In genomic region chr1:157286561-157286960, GRCm38 (mm10) we compare ENCODE assay signal across 8 mouse cellular contexts.
DNase-seq lines count a peak whose midpoint lies in the region; ATAC-seq lines count a peak whose summit lies in the region.

No protein-coding gene starts in this region.

- H3K9me3 ChIP-seq in liver, embryonic 12.5 days (replicated peaks) = no peaks in the 10 kb centered on the region
- no peaks in the 10 kb centered on the region for H3K9me3 ChIP-seq in embryonic facial prominence, embryonic 14.5 days (ENCODE audit: control insufficient read depth, low read length)

- no peaks in the 10 kb centered on the region for H3K4me1 ChIP-seq in liver, embryonic 12.5 days
- H3K4me1 ChIP-seq in embryonic facial prominence, embryonic 14.5 days (ENCODE audit: control insufficient read depth, insufficient read depth, low read length) = no peaks in the 10 kb centered on the region

- no peak overlapping the region for H3K4me3 ChIP-seq in liver, embryonic 12.5 days
- no peak overlapping the region for H3K4me3 ChIP-seq in embryonic facial prominence, embryonic 14.5 days (ENCODE audit: low read depth, low read length)

- DNase-seq in liver = peak; percentile 15
- DNase-seq in MN1 (ENCODE audit: low spot score) = peak; percentile 73
- peak; percentile 50 to 65 for DNase-seq in adrenal gland, postnatal 36 days
- DNase-seq in embryonic facial prominence, embryonic 14.5 days (ENCODE audit: low spot score) = peak; percentile 34
- peak; percentile 48 to 60 for DNase-seq in layer of hippocampus, postnatal 10 days (ENCODE audit: low spot score in 2 of 2)
- DNase-seq in retina, postnatal 7 days (ENCODE audit: low read depth, low spot score) = peak; percentile 24
- DNase-seq in spleen, postnatal 36 days (ENCODE audit: low spot score in 2 of 2) = no peak

- WGBS in liver, embryonic 12.5 days (ENCODE audit: insufficient replicate concordance) = 22% methylated on average over 4 of the region's 4 CpGs
- WGBS in embryonic facial prominence, embryonic 14.5 days = 13% methylated on average over 4 of the region's 4 CpGs

- no peak overlapping the region for H3K9ac ChIP-seq in liver, embryonic 12.5 days
- H3K9ac ChIP-seq in embryonic facial prominence, embryonic 14.5 days (ENCODE audit: low read depth, low read length) = no peak overlapping the region

- ATAC-seq in liver, embryonic 12.5 days = no peak
- ATAC-seq in embryonic facial prominence, embryonic 14.5 days (ENCODE audit: low read depth) = no peak

- no peak overlapping the region for H3K4me2 ChIP-seq in liver, embryonic 12.5 days
- no peak overlapping the region for H3K4me2 ChIP-seq in embryonic facial prominence, embryonic 14.5 days (ENCODE audit: low read depth, low read length)

- H3K36me3 ChIP-seq in liver, embryonic 12.5 days = no peaks in the 10 kb centered on the region
- H3K36me3 ChIP-seq in embryonic facial prominence, embryonic 14.5 days (ENCODE audit: control insufficient read depth, insufficient read depth, low read length) = no peaks in the 10 kb centered on the region

- H3K27me3 ChIP-seq in liver, embryonic 12.5 days (replicated peaks) = no peaks in the 10 kb centered on the region
- H3K27me3 ChIP-seq in embryonic facial prominence, embryonic 14.5 days (replicated peaks; ENCODE audit: control insufficient read depth, insufficient read depth, low read length) = no peaks in the 10 kb centered on the region

- no peak overlapping the region for H3K27ac ChIP-seq in liver, embryonic 12.5 days
- no peak overlapping the region for H3K27ac ChIP-seq in embryonic facial prominence, embryonic 14.5 days (replicated peaks; ENCODE audit: low read depth, low read length)

Comparison
In these comparisons a context has a peak if more than half of its experiments do, and no peak if none do; other contexts are left out.
1. DNase-seq: peak in liver (single experiment), MN1 (single experiment), adrenal gland, postnatal 36 days (2 of 2), embryonic facial prominence, embryonic 14.5 days (single experiment), layer of hippocampus, postnatal 10 days (2 of 2) and retina, postnatal 7 days (single experiment); none in spleen, postnatal 36 days (0 of 2).